Mouse (Mus musculus) embryonic facial prominence, embryonic 11.5 days (tissue): Measurements from ENCODE around the gene Tbc1d23. TPM values are rescaled to one million over a fixed set of nuclear protein-coding genes. Genes with fewer than 3 reads are reported as not detected.

ENCODE experiments used
- ATAC-seq: fragments of 200-750 bp; cut with Nextera tagmentation; replicated peaks from 2 replicates; pipeline ENCODE4 v1.8.0; 2017; ENCODE audit warnings: low read depth; ENCODE audit not compliant: insufficient number of reproducible peaks, low FRiP score, low TSS enrichment
- DNase-seq: peaks from one replicate; pipeline ENCODE4 v3.0.0-alpha.2; 2015; ENCODE audit warnings: low spot score
- H3K27ac ChIP-seq: fragments of 300-500 bp; sonication (generic); replicated peaks from 2 replicates; pipeline ENCODE4 v1.5.1; 2014; ENCODE audit warnings: mild to moderate bottlenecking, low read depth, low read length, control low read depth
- H3K27me3 ChIP-seq: fragments of 300-500 bp; sonication (generic); 2 replicates; pipeline ENCODE4 v1.6.1; 2014; ENCODE audit warnings: mild to moderate bottlenecking, low read length, moderate library complexity, mixed read lengths; ENCODE audit not compliant: control insufficient read depth, insufficient read depth
- H3K36me3 ChIP-seq: fragments of 300-500 bp; sonication (generic); replicated peaks from 2 replicates; pipeline ENCODE4 v1.6.1; 2014; ENCODE audit warnings: low read depth, mild to moderate bottlenecking, low read length, moderate library complexity, mixed read lengths; ENCODE audit not compliant: control insufficient read depth, insufficient read depth
- H3K4me1 ChIP-seq: fragments of 300-500 bp; sonication (generic); 2 replicates; pipeline ENCODE4 v1.6.1; 2014; ENCODE audit warnings: low read length, mixed read lengths; ENCODE audit not compliant: control insufficient read depth, insufficient read depth
- H3K4me2 ChIP-seq: fragments of 300-500 bp; sonication (generic); 2 replicates; pipeline ENCODE4 v1.6.1; 2014; ENCODE audit warnings: low read depth, mild to moderate bottlenecking, control low read depth, low read length, moderate library complexity
- H3K4me3 ChIP-seq: fragments of 300-500 bp; sonication (generic); 2 replicates; pipeline ENCODE4 v1.5.1; 2014; ENCODE audit warnings: low read depth, low read length, control low read depth
- H3K9ac ChIP-seq: fragments of 300-500 bp; sonication (generic); replicated peaks from 2 replicates; pipeline ENCODE4 v1.6.1; 2014; ENCODE audit warnings: mild to moderate bottlenecking, control low read depth, low read length
- H3K9me3 ChIP-seq: fragments of 300-500 bp; sonication (generic); replicated peaks from 2 replicates; pipeline ENCODE4 v1.6.1; 2016; ENCODE audit warnings: mild to moderate bottlenecking, low read length, inconsistent platforms, mixed read lengths; ENCODE audit not compliant: control insufficient read depth
- WGBS: fragments of 180-500 bp; shearing (Covaris S2); extraction: QIAGEN DNeasy Blood & Tissue Kit; methylation state at CpG from one replicate; pipeline ENCODE4 v1.1.7; 2014; 5-methylcytosine and 5-hydroxymethylcytosine counted together
- polyA plus RNA-seq: library from polyadenylated mRNA; unstranded; fragments of >200 nt; fragmentation: Nextera tagmentation; extraction: Ambion mirVana; gene quantifications from 2 replicates; pipeline ENCODE4 v1.2.1, GENCODE M21; 2014

Gene Tbc1d23
- polyA plus RNA-seq, 1 experiment from 2014 or later, result 25.9 TPM

- no peak overlapping the region for H3K9ac ChIP-seq
- DNase-seq (no peak), ATAC-seq (no peak)
- no peaks in the 10 kb centered on the region for H3K4me1 ChIP-seq
- no peak overlapping the region for H3K4me3 ChIP-seq
- no peak overlapping the region for H3K4me2 ChIP-seq
- H3K27ac ChIP-seq, result no peak overlapping the region
- H3K36me3 ChIP-seq, result peaks cover 3% of the 10 kb centered on the region; the same call in 1 of the 2 replicates
- no peaks in the 10 kb centered on the region for H3K9me3 ChIP-seq
- H3K27me3 ChIP-seq, result no peaks in the 10 kb centered on the region
Measured at GRCm38 (mm10) chr16:57155899-57156298, 75.4 kb downstream of the Tbc1d23 start.

- DNase-seq, result no peak
- no peaks in the 10 kb centered on the region for H3K27me3 ChIP-seq
- no peak overlapping the region for H3K4me2 ChIP-seq
- no peaks in the 10 kb centered on the region for H3K4me1 ChIP-seq
- H3K9ac ChIP-seq, result no peak overlapping the region
- 94% methylated on average over 4 of the region's 4 CpGs for WGBS
- no peak overlapping the region for H3K4me3 ChIP-seq
- H3K27ac ChIP-seq, result no peak overlapping the region
- no peaks in the 10 kb centered on the region for H3K9me3 ChIP-seq
- ATAC-seq, result no peak
- no peaks in the 10 kb centered on the region for H3K36me3 ChIP-seq
Measured at GRCm38 (mm10) chr16:57151437-57151836, 79.9 kb downstream of the Tbc1d23 start.

- Histone ChIP-seq H3K9me3 (no peaks in the 10 kb centered on the region), H3K9ac (no peak overlapping the region), H3K36me3 (no peaks in the 10 kb centered on the region; the same call in 1 of the 2 replicates), H3K27me3 (no peaks in the 10 kb centered on the region), H3K4me1 (no peaks in the 10 kb centered on the region), H3K4me2 (no peak overlapping the region), H3K4me3 (no peak overlapping the region), H3K27ac (no peak overlapping the region)
- 96% methylated on average over 5 of the region's 5 CpGs for WGBS
- DNase-seq (no peak), ATAC-seq (no peak)
Measured at GRCm38 (mm10) chr16:57144741-57145140, 86.6 kb downstream of the Tbc1d23 start.

- Histone ChIP-seq H3K4me1 (no peaks in the 10 kb centered on the region), H3K27ac (no peak overlapping the region), H3K9me3 (no peaks in the 10 kb centered on the region), H3K4me2 (no peak overlapping the region), H3K4me3 (no peak overlapping the region), H3K9ac (no peak overlapping the region), H3K27me3 (no peaks in the 10 kb centered on the region), H3K36me3 (no peaks in the 10 kb centered on the region; the same call in 1 of the 2 replicates)
- DNase-seq (no peak), ATAC-seq (no peak)
- 89% methylated on average over 6 of the region's 6 CpGs for WGBS
Measured at GRCm38 (mm10) chr16:57133611-57134010, 97.7 kb downstream of the Tbc1d23 start.

GRCm38 (mm10) chr16:57132326-57132725 is 99.0 kb downstream of the Tbc1d23 start:
- WGBS, result 95% methylated on average over 1 of the region's 1 CpGs
- no peak overlapping the region for H3K27ac ChIP-seq
- no peaks in the 10 kb centered on the region for H3K4me1 ChIP-seq
- DNase-seq, result no peak
- H3K9ac ChIP-seq, result no peak overlapping the region
- no peak for ATAC-seq
- H3K9me3 ChIP-seq, result no peaks in the 10 kb centered on the region
- no peak overlapping the region for H3K4me3 ChIP-seq
- H3K4me2 ChIP-seq, result no peak overlapping the region
- no peaks in the 10 kb centered on the region for H3K27me3 ChIP-seq
- no peaks in the 10 kb centered on the region; the same call in 1 of the 2 replicates for H3K36me3 ChIP-seq

GRCm38 (mm10) chr16:57131544-57131943 is 99.8 kb downstream of the Tbc1d23 start:
- H3K4me2 ChIP-seq, result no peak overlapping the region
- no peaks in the 10 kb centered on the region for H3K9me3 ChIP-seq
- ATAC-seq, result no peak
- no peaks in the 10 kb centered on the region; the same call in 1 of the 2 replicates for H3K36me3 ChIP-seq
- WGBS, result 63% methylated on average over 4 of the region's 4 CpGs
- DNase-seq, result no peak
- H3K9ac ChIP-seq, result no peak overlapping the region
- H3K27ac ChIP-seq, result no peak overlapping the region
- no peaks in the 10 kb centered on the region for H3K4me1 ChIP-seq
- no peak overlapping the region for H3K4me3 ChIP-seq
- no peaks in the 10 kb centered on the region for H3K27me3 ChIP-seq

GRCm38 (mm10) chr16:57130752-57131400 is 100.4 kb downstream of the Tbc1d23 start:
- Histone ChIP-seq H3K4me3 (no peak overlapping the region), H3K36me3 (no peaks in the 10 kb centered on the region; the same call in 1 of the 2 replicates), H3K27me3 (no peaks in the 10 kb centered on the region), H3K4me1 (no peaks in the 10 kb centered on the region), H3K9ac (no peak overlapping the region), H3K9me3 (no peaks in the 10 kb centered on the region), H3K4me2 (no peak overlapping the region), H3K27ac (no peak overlapping the region)
- DNase-seq (no peak), ATAC-seq (no peak)
- WGBS, result 83% methylated on average over 3 of the region's 3 CpGs

- Histone ChIP-seq H3K9me3 (no peaks in the 10 kb centered on the region), H3K27me3 (no peaks in the 10 kb centered on the region), H3K27ac (no peak overlapping the region), H3K4me3 (no peak overlapping the region), H3K9ac (no peak overlapping the region), H3K4me2 (no peak overlapping the region), H3K36me3 (no peaks in the 10 kb centered on the region), H3K4me1 (no peaks in the 10 kb centered on the region)
- 83% methylated on average over 2 of the region's 2 CpGs for WGBS
- ATAC-seq (no peak), DNase-seq (no peak)
Measured at GRCm38 (mm10) chr16:57127825-57128224, 103.5 kb downstream of the Tbc1d23 start.
